Mouse (Mus musculus) frontal cortex, postnatal 25 days (tissue): ENCODE data around the gene Hist1h2ae.
"Not testable (repeated sequence)": the region's sequence is repeated elsewhere in the genome, so short reads cannot be mapped to it uniquely, and the experiment has no call there.

Experiments
- DNase-seq, 2 experiments: peaks; one replicate each; pipeline ENCODE4 v3.0.0; 2022; ENCODE audit warnings: low spot score in 2 of 2

Hist1h2ae gene

DNA sequence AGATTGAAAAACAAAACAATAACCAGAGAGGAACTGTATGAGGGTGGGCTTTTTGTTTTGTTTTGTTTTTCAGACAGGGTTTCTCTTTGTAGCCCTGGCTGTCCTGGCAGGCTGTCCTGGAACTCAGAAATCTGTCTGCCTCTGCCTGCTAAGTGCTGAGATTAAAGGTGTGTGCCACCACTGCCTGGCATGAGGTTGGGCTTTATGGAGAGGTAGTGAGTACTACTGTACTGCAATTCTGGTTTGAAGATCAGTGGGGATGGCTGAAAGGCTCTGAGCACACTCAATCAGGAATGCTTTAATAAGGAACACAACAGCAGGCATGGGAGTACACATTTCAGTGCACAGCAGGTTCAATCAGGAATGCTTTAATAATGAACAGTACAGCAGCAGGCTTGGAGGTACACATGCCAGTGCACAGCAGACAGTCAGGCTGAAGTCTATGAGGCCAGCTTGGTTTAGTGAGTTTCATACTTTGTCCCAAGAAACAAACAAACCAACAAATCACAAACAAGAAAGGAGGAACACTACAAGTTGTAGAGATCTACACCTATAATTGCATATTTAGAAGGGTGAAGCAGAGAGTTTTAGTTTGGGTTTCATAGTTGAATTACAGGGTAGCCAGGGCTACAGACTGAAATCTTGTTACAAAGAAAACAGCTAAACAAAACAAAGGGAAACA is 12.5 kb upstream of the Hist1h2ae start:
- no peak for DNase-seq

DNA sequence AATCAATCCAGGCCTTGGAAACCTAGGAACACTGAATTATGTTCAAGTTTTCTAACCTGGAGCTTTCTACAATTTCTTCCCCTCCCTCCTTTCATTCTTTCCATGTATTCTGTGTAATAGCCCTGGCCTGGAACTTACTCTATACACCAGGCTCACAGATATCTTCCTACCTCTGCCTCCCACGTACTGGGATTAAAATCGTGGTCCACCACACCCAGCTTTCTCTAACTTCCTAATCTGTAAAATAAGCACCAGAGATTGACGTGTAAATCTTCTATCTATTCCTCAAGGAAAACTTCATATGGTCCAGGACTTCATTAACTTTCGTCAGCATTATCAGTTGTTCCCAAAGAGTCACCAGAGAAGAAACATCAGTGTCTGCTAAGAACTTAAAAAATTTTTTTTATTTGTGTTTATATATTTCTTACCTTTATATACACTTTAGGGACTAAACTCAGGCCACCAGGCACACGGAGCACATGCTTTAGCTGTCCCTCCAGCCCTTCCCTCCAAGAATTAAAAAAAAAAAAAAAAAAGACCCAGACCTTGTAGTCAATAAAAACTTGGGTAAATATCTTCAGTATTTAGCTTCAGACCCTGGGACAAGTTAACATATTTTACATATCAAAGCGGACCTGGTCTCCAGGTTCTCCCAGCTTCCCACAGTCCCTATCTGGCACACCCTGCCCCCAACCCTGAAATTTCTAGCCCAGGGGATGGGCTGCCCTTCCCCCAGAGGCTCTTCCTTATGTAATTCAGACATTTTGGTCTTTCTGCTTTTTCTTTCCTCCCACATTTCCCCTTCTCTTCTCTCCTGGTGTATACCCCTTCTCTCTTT is 11.4 kb upstream of the Hist1h2ae start:
- no peak for DNase-seq

GRCm38 (mm10) chr13:23581408-23582218 is 10.6 kb upstream of the Hist1h2ae start, which contains the start of gene Hist1h4d:
Gene Hist1h4d, plus strand, starts transcription at chr13:23581598.
- peak; percentile 97 to 99 for DNase-seq

GRCm38 (mm10) chr13:23577835-23578234 is 6.8 kb upstream of the Hist1h2ae start:
- DNase-seq = no peak

DNA sequence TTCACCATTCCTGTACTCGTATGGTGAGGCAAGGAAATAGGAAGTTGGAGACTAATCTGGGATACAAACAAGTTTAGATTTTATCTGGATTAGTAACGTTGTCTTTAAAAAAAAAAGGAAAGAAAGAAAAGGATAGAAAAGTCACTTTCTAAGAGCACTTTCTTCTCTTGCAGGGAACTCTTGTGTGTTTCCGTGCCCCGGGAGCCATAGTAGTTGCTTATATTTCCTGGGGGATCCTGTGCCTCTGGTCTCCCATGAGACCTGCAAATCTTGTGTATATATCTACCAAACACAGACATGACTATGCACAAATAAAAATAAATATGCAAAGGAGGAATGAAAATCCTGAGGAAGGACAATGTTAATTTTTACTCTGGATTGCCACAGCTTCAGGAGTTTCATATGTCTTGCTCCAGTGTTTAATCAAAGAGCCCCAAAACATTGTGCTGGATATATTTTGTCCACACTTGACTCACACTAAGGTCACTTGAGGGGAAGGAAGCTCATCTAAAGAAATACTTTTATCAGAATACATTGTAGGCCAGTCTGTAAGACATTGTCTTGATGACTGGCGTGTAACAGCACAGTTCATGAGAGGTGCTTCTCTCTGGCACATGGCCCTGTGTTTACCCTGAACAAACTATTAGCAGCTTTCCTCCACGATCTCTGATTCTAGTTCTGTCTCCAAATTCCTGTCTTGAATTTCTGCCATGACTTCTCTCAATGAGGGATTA is 6.1 kb upstream of the Hist1h2ae start:
- DNase-seq = no peak

GRCm38 (mm10) chr13:23576351-23576881 is 5.4 kb upstream of the Hist1h2ae start:
- no peak for DNase-seq

DNA sequence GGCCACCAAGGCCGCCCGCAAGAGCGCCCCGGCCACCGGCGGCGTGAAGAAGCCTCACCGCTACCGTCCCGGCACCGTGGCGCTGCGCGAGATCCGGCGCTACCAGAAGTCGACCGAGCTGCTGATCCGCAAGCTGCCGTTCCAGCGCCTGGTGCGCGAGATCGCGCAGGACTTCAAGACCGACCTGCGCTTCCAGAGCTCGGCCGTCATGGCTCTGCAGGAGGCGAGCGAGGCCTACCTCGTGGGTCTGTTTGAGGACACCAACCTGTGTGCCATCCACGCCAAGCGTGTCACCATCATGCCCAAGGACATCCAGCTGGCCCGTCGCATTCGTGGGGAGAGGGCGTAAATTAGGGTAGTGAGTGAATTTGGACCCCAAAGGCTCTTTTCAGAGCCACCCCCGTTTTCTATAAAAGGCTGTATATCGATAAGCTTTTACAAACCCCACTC is 4.9 kb upstream of the Hist1h2ae start:
- not testable (repeated sequence) for DNase-seq

DNA sequence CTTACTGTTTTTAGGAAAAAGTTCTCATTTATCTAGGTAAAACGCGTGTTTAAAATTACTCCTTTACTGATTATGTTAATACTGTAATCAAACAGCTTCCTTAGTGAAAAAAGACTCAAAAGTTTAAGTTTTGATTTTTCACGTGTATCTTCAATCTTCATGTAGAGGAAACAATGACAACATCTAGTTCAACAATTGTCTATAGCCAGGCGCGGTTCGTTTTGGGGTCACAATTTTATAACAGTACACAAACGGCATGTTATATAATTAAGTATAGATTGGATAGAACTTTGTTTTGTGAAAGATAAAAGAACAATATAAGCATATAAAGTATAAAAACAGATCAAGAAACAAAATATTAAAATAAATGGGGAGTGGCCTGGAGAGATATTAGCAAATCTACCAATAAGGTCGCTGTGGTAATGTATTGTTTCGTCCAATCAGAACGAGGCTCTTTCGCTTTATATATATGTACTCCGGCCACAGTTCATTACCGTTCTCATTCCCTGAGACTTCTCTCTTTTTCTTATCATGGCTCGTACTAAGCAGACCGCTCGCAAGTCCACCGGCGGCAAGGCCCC is 4.3 kb upstream of the Hist1h2ae start, which contains the start of gene Hist1h3d:
Gene Hist1h3d, plus strand, starts transcription at position 493 of the 581 bp plus-strand sequence.
- DNase-seq = peak; percentile 20 to 49

DNA sequence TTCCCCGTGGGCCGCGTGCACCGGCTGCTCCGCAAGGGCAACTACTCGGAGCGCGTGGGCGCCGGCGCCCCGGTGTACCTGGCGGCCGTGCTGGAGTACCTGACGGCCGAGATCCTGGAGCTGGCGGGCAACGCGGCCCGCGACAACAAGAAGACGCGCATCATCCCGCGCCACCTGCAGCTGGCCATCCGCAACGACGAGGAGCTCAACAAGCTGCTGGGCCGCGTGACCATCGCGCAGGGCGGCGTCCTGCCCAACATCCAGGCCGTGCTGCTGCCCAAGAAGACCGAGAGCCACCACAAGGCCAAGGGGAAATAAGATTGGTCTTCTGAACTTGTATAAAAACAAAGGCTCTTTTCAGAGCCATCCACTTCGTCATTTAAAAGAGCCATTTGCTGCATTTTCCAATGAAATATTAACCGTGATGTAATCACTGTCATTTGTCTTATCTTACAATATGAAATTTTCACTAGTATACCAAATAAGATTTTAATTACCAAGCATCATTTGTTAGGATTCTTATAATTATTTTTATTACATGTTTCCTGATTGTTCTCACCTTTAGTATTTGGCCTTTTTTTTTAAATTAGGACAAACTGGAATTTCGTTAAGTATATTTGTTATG is 3.6 kb upstream of the Hist1h2ae start:
- DNase-seq = not testable (repeated sequence)

- peak; percentile 78 to 87 for DNase-seq
Measured at GRCm38 (mm10) chr13:23573898-23574524, 3.0 kb upstream of the Hist1h2ae start, which contains the start of the genes Hist1h2bf and Hist1h2ad. Gene Hist1h2bf, minus strand, starts transcription at chr13:23574196. Gene Hist1h2ad, plus strand, starts transcription at chr13:23574381.

GRCm38 (mm10) chr13:23573034-23573897 is 2.2 kb upstream of the Hist1h2ae start:
- DNase-seq = not testable (repeated sequence)

DNA sequence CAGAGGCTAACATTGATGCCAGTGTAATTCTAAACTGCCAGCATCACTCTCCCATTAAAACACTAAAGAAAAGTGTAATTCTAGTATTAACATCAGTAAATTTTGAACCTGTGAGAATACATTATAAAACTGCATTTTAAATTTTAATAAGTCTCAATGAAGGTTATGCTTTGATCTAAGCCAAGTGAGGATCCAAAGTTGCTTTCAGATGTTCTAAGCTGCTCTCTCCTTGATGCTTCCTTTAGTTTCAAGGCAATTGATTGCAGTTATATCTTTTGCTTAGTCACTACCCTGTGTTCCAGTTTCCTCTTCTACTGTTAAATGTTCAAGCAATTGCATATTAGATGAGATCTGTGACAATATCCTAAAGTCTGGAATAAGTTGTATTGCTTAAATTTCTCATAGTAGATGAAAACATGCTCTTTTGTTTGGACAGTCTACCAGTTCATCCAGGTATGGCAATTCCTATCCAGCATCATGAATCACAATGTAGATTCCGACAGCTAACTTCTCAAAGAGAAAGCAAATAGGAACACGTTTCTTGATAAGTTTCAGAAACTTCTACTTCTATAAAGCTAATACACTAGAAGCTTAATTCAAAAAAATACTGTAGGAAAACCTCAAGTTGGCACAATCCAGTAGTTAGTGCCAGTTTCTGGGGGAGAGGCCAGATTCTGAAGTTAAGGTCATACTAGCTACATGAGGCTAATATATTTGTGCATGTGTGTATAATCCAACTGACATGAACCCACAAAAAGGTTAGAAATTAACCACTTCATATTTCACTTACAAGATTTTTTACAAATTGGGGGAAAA is 1.4 kb upstream of the Hist1h2ae start:
- DNase-seq = no peak

GRCm38 (mm10) chr13:23571504-23572217 is 641 bp upstream of the Hist1h2ae start:
- not testable (repeated sequence) for DNase-seq

DNA sequence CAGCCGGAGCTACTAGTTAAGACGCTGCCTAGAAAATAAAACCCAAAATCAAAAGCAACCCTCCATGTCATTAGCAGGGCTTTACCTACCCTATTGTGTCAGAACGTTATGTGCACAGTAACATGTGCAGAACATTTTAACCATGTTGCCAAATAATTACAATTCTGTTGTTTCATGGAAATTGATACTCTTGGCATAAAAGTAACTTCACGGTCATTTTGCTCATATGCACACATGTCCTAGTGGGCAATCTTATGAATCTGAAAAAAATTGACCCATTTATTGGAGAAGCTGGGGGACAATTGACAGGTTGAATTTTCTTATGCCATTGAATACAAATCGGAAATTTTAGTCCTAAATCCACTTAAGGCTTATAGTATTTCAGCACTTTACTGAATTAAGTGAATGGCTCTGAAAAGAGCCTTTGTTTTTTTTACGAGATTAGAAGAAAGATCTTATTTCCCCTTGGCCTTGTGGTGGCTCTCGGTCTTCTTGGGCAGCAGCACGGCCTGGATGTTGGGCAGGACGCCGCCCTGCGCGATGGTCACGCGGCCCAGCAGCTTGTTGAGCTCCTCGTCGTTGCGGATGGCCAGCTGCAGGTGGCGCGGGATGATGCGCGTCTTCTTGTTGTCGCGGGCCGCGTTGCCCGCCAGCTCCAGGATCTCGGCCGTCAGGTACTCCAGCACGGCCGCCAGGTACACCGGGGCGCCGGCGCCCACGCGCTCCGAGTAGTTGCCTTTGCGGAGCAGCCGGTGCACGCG is 579 bp downstream of the Hist1h2ae start:
- DNase-seq = not testable (repeated sequence)

DNA sequence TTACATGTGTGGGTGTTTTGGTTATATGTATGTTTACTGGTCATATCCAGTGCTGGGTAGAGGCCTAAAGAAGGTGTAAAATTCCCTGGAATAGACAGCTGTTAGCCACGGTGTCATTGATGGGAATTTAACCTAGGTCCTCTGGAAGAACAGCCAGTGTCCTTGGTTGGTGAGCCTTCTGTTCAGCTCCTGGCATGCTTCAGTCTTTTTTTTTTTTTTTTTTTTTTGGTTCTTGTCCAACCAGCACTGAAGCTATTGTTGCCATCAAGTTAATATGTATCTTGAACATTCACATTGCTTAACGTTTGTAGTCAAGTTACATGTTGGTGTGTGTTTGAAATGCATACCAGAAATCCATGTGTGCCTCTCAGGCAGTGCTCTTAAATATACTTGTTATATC is 6.5 kb downstream of the Hist1h2ae start:
- no peak for DNase-seq
